Mouse (Mus musculus) liver, embryonic 18 days (tissue): ENCODE results near the gene Pan3. TPM values are rescaled to one million over a fixed set of nuclear protein-coding genes. Genes with fewer than 3 reads are reported as not detected.

Source experiments
- polyA plus RNA-seq: library from polyadenylated mRNA; depleted of rRNA; stranded (reverse); fragments of >200 nt; gene quantifications from 2 replicates; pipeline ENCODE4 v1.2.3, GENCODE M21; 2012; rRNA removed

Gene Pan3
- polyA plus RNA-seq = 16.3 and 16.6 TPM in 2 replicates

GRCm38 (mm10) chr5:147429535-147430305 is at the start of gene Pan3:
TSS of gene Pan3 (plus strand) at chr5:147430161.

GRCm38 (mm10) chr5:147399843-147400504 is 30.0 kb upstream of the Pan3 start, which contains the start of gene Flt3:
TSS of gene Flt3 (minus strand) at chr5:147400489.

Other genes with a start within 250 kb of the Pan3 start
- gene Gsx1, start 241.5 kb upstream of the Pan3 start, polyA plus RNA-seq = not detected in 2 replicates
- gene Pdx1, start 160.2 kb upstream of the Pan3 start, polyA plus RNA-seq = 0.02 and 0.04 TPM in 2 replicates
- gene Cdx2, start 122.9 kb upstream of the Pan3 start, polyA plus RNA-seq = 0.01 and 0.05 TPM in 2 replicates
- 83.8 and 90.3 TPM in 2 replicates for gene Urad, start 107.7 kb upstream of the Pan3 start, polyA plus RNA-seq
- 0.93 TPM in 2 replicates for gene Flt3, start 29.7 kb upstream of the Pan3 start, polyA plus RNA-seq